Mouse (Mus musculus) left cerebral cortex, adult 8-10 months (tissue): Measurements from ENCODE around the gene Ints14. TPM values are rescaled to one million over a fixed set of nuclear protein-coding genes. Genes with fewer than 3 reads are reported as not detected.
"Not testable (repeated sequence)": the region's sequence is repeated elsewhere in the genome, so short reads cannot be mapped to it uniquely, and the experiment has no call there.

ENCODE experiments used
- DNase-seq, 2 experiments: peaks; one replicate each; pipeline ENCODE4 v3.0.0; 2022; ENCODE audit warnings: low spot score in 2 of 2
- total RNA-seq, 4 experiments: library from RNA; stranded (reverse); gene quantifications; 2 replicates each; pipeline ENCODE4 v1.2.4; 2022

Ints14 gene
- total RNA-seq, 4 experiments from 2014 or later: 17.7 to 20.8 (median 18.8) TPM

- DNase-seq: no peak
These were observed 8.7 kb upstream of the Ints14 start for GRCm38 (mm10) chr9:64952055-64952454.

- DNase-seq: no peak
These were observed 7.5 kb upstream of the Ints14 start for GRCm38 (mm10) chr9:64953190-64953589.

- no peak for DNase-seq
These were observed 4.4 kb upstream of the Ints14 start for GRCm38 (mm10) chr9:64956337-64956736.

DNA sequence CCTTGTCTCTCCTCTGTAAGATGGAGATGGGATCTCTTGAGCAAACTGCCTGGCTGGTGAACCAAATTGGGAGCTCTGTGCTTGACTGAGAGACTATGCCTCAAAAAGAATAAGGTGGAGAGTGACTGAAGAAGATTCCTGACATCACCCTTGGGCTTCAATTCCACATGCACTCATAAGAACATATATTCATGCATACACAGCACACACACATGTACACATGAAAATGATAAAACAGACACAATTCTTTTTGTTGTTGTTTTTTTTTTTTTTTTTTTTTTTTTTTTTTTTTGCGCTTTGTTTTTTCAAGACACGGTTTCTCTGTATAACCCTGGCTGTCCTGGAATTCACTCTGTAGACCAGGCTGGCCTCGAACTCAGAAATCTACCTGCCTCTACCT is 3.4 kb upstream of the Ints14 start:
- DNase-seq: no peak

GRCm38 (mm10) chr9:64960978-64961320 is 244 bp downstream of the Ints14 start:
- DNase-seq: no peak

DNA sequence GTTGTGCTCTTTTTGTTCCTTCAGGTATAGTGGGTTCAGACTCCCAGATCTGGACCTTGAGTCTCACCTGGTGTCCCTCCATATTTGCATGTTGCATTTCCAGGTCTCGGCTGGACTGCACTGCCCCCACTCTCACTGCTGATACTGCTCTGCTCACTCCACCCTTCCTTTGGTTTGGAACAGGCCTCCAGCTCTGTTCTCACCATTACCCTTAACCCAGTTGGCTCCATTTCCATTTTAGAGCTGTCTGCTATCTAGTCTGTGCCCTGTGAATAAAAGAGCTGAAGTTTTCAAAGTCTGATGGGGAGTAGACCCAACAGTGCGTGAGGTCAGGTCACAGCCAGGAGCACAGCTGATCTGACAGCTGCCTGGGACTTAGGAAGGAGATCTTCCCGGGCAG is 19.8 kb downstream of the Ints14 start:
- DNase-seq: no peak

GRCm38 (mm10) chr9:64981904-64982303 is 21.2 kb downstream of the Ints14 start:
- DNase-seq: no peak

GRCm38 (mm10) chr9:64985037-64985794 is 24.5 kb downstream of the Ints14 start:
- DNase-seq: no peak

GRCm38 (mm10) chr9:64985807-64986206 is 25.1 kb downstream of the Ints14 start:
- no peak for DNase-seq

GRCm38 (mm10) chr9:64987651-64988050 is 26.9 kb downstream of the Ints14 start:
- DNase-seq: no peak

DNA sequence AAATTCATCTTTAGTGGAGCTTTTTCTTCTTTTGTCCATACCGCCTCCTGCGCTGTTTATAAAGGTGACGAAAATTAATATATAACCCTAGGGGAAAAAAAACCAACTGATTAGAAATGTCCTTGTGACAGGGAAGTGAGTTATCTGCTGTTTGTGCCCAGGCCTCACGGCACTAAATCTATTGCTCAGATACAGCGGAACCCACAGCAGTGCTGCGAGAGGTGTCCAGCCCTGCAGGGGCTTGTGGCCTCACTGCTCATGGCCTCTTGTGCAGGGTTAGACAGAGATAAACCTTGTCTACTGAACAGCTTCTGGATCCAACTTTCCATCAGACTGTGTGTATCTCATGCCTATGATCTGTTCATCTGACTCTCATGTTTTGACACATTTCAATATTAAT is 27.7 kb downstream of the Ints14 start:
- no peak for DNase-seq

GRCm38 (mm10) chr9:64990291-64990690 is 29.6 kb downstream of the Ints14 start:
- no peak for DNase-seq

DNA sequence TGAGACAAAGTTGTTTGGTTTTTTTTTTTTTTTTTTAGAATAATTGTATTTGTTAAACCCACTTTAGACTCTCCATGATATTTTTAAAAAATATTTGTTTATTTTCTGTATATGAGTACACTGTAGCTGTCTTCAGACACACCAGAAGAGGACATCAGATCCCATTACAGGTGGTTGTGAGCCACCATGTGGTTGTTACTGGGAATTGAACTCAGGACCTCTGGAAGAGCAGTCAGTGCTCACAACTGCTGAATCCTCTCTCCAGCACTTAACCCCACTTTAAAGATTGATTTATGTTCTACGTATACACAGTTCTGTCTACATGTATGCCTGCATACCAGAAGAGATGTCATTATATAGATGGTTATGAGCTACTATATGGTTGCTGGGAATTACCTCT is 34.8 kb downstream of the Ints14 start:
- DNase-seq: not testable (repeated sequence)

DNA sequence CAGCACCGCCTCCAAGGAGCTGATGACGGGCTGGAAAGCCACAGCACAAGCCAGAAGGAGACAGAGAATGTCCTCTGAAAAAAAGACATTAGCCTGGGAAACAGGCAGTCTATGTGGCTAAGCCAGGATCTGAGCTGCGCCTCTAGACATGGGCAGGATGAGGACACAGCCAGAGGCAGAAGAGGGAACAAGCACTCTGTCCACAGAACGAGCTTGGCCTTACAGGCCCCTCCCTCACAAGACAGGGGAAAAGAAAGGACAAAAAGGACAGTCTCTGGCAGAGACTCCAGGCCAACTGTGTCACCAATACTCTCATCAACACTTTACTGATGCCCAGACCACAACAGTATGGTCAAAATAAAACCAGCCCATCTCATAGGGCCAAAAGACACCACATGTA is 40.8 kb downstream of the Ints14 start:
- no peak for DNase-seq

- DNase-seq: no peak
These were observed 45.0 kb downstream of the Ints14 start for GRCm38 (mm10) chr9:65005737-65006136.

DNA sequence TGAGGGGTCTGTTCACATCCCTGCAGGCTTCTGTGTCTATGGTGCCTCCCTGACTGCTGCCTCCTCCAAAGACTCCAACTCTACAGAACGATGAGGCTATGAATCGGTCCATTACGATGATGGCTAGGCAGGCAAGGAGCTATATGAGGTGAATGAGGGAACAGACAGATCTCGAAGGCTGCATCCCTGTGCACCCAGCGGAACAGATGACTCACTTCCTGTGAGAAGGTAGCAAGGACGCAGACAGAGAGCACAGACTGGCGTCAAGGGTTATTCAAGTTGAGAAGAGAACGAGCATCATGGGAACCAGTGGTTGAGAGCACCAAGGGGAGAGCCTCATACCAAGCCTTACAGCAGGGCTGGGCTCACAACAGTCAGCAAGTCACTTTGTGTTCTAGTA is 49.9 kb downstream of the Ints14 start:
- no peak for DNase-seq

GRCm38 (mm10) chr9:65011304-65011703 is 50.6 kb downstream of the Ints14 start:
- DNase-seq: no peak

- no peak for DNase-seq
These were observed 54.9 kb downstream of the Ints14 start for GRCm38 (mm10) chr9:65015461-65016222.

- no peak for DNase-seq
These were observed 55.7 kb downstream of the Ints14 start for GRCm38 (mm10) chr9:65016241-65016977.

GRCm38 (mm10) chr9:65016978-65017827 is 56.5 kb downstream of the Ints14 start:
- DNase-seq: no peak

- no peak for DNase-seq
These were observed 57.2 kb downstream of the Ints14 start for GRCm38 (mm10) chr9:65017896-65018295.
